ENCODE assay signal across 27 mouse cellular contexts in the genomic region with DNA sequence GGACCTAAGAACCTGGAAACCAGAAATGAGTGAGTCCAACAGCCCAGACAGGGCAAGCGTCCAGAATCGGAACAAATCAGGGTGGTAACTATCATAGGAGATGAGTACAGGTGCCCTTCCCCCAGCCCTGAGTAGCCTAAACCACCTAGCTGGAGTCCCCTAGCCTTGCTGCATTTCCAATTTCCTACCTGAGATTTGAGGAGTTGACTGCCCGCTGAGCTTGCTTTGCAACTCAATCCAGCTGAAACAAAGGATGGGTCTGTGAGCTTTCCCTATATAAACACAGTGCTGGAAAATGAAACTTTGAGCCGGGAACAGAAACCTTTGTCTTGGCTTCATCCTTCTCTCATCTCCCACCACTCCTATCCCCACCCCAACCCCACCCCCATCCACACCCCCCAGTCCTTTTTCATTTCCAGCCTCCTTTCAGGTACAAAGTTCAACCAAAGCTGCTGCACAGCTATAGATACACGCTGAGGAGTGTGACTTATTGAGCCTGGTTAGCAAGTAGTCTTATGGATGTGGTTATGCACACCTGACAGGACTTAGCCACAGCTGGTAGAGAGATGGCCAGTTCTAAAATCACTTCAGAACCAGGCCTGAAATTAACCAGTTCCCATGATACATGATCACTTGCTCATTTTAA.
DNase-seq lines count a peak whose midpoint lies in the region; ATAC-seq lines count a peak whose summit lies in the region.
"Had no signal": no experiment of that assay in that cellular context is flagged by ENCODE, and none has a peak within 500 bp of the region (broad histone marks: within the 10 kb centered on the region; RNA-seq: fewer than 3 reads in every experiment).

No protein-coding gene starts in this region.

- 43% methylated on average over 5 of the region's 5 CpGs for WGBS in intestine, embryonic 15.5 days
- WGBS in intestine, embryonic 16.5 days, result 42% methylated on average over 5 of the region's 5 CpGs
- WGBS in limb, embryonic 12.5 days, result 59% methylated on average over 5 of the region's 5 CpGs

- no peaks in the 10 kb centered on the region for H3K9me3 ChIP-seq in intestine, embryonic 15.5 days
- 0 out of 2 replicates have a peak, but pooled peaks cover 4% of the 10 kb centered on the region for H3K9me3 ChIP-seq in intestine, embryonic 16.5 days (ENCODE audit: control insufficient read depth, low read length)
- H3K9me3 ChIP-seq in limb, embryonic 12.5 days, result 0 out of 2 replicates have a peak, but pooled peaks cover 7% of the 10 kb centered on the region
- H3K9me3 ChIP-seq: embryonic facial prominence, embryonic 12.5 days; heart, embryonic 10.5 days had no signal

- DNase-seq in ES-CJ7 (ENCODE audit: low read depth, low spot score) (peak; percentile 89), R1 (ENCODE audit: low read depth, low spot score) (peak; percentile 94)
- no peak for DNase-seq in kidney, adult 18-20 months
- DNase-seq: adrenal gland, postnatal 10 days; adrenal gland, postnatal 36 days; cerebellum, adult 18-20 months; cerebellum, adult 9-10 months; cerebellum, postnatal 14 days; gastrocnemius, postnatal 10 days; gastrocnemius, postnatal 36 days; heart, adult 2 months; heart, postnatal 14 days; heart, postnatal 4 days had no signal

- H3K27ac ChIP-seq in intestine, embryonic 15.5 days, result no peak overlapping the region
- H3K27ac ChIP-seq in intestine, embryonic 16.5 days (ENCODE audit: low read length), result no peak overlapping the region
- 0 out of 2 replicates have a peak overlapping the region, but pooled peaks have one; percentile 23 for H3K27ac ChIP-seq in limb, embryonic 12.5 days
- H3K27ac ChIP-seq: embryonic facial prominence, embryonic 12.5 days; forebrain, embryonic 12.5 days; heart, adult 2 months; heart, embryonic 10.5 days; heart, embryonic 13.5 days; hindbrain, embryonic 14.5 days; hindbrain, postnatal 0 days had no signal

- no peaks in the 10 kb centered on the region for H3K4me1 ChIP-seq in intestine, embryonic 15.5 days (replicated peaks)
- no peaks in the 10 kb centered on the region for H3K4me1 ChIP-seq in intestine, embryonic 16.5 days (ENCODE audit: control insufficient read depth, insufficient read depth, low read length)
- H3K4me1 ChIP-seq in limb, embryonic 12.5 days (replicated peaks), result peaks cover 20% of the 10 kb centered on the region

- H3K4me3 ChIP-seq in intestine, embryonic 15.5 days (replicated peaks), result no peak overlapping the region
- H3K4me3 ChIP-seq in intestine, embryonic 16.5 days (ENCODE audit: low read length), result no peak overlapping the region
- no peak overlapping the region for H3K4me3 ChIP-seq in limb, embryonic 12.5 days (replicated peaks)
- H3K4me3 ChIP-seq: embryonic facial prominence, embryonic 12.5 days; erythroblast, embryonic 14.5 days; forebrain, embryonic 12.5 days; heart, adult 2 months; heart, embryonic 10.5 days; heart, embryonic 13.5 days had no signal

- no peak overlapping the region for H3K4me2 ChIP-seq in intestine, embryonic 15.5 days (replicated peaks)
- H3K4me2 ChIP-seq in intestine, embryonic 16.5 days (ENCODE audit: low read depth, low read length), result no peak overlapping the region
- H3K4me2 ChIP-seq in limb, embryonic 12.5 days, result no peak overlapping the region
- H3K4me2 ChIP-seq: embryonic facial prominence, embryonic 12.5 days; forebrain, embryonic 12.5 days; heart, embryonic 13.5 days; hindbrain, embryonic 14.5 days had no signal

- peak; percentile 51 for ATAC-seq in intestine, embryonic 15.5 days
- ATAC-seq in intestine, embryonic 16.5 days, result no peak
- no peak for ATAC-seq in limb, embryonic 12.5 days (ENCODE audit: insufficient number of reproducible peaks, insufficient read depth, low FRiP score, low TSS enrichment, low read depth)
- no peak for ATAC-seq in monocyte, adult 5-6 weeks (replicated peaks; ENCODE audit: insufficient number of reproducible peaks, low FRiP score, low TSS enrichment, poor library complexity, severe bottlenecking)
- ATAC-seq: CD4-positive, CD25-positive, alpha-beta regulatory T cell, adult 4 months; forebrain, embryonic 16.5 days; hindbrain, postnatal 0 days; inflammation-experienced regulatory T-cells, adult 6 months had no signal

- no peaks in the 10 kb centered on the region for H3K27me3 ChIP-seq in intestine, embryonic 15.5 days (replicated peaks)
- H3K27me3 ChIP-seq in intestine, embryonic 16.5 days (replicated peaks; ENCODE audit: control insufficient read depth, insufficient read depth, low read length), result no peaks in the 10 kb centered on the region
- H3K27me3 ChIP-seq in limb, embryonic 12.5 days, result no peaks in the 10 kb centered on the region
- H3K27me3 ChIP-seq: embryonic facial prominence, embryonic 12.5 days; forebrain, embryonic 12.5 days; heart, embryonic 13.5 days had no signal

- H3K36me3 ChIP-seq in intestine, embryonic 15.5 days, result no peaks in the 10 kb centered on the region
- no peaks in the 10 kb centered on the region for H3K36me3 ChIP-seq in intestine, embryonic 16.5 days (ENCODE audit: control insufficient read depth, insufficient read depth, low read length)
- no peaks in the 10 kb centered on the region for H3K36me3 ChIP-seq in limb, embryonic 12.5 days
- H3K36me3 ChIP-seq: embryonic facial prominence, embryonic 12.5 days; forebrain, embryonic 12.5 days; heart, embryonic 10.5 days; heart, embryonic 13.5 days had no signal

- no peak overlapping the region for H3K9ac ChIP-seq in intestine, embryonic 15.5 days
- no peak overlapping the region for H3K9ac ChIP-seq in intestine, embryonic 16.5 days (ENCODE audit: low read depth, low read length)
- H3K9ac ChIP-seq in limb, embryonic 12.5 days (replicated peaks), result no peak overlapping the region
- H3K9ac ChIP-seq: embryonic facial prominence, embryonic 12.5 days; forebrain, embryonic 12.5 days; heart, embryonic 13.5 days; hindbrain, embryonic 14.5 days had no signal
